Mouse (Mus musculus) E14TG2a.4 (cell line): ENCODE measurements around the gene Shmt2.

Source experiments
- CTCF ChIP-seq: conservative IDR thresholded peaks from 2 replicates; pipeline ENCODE4 v1.5.1; 2014; ENCODE audit warnings: low read length
- NANOG ChIP-seq: IDR thresholded peaks from 2 replicates; pipeline ENCODE4 v1.6.1; 2014; ENCODE audit warnings: borderline replicate concordance, low read length, mixed read lengths

DNA sequence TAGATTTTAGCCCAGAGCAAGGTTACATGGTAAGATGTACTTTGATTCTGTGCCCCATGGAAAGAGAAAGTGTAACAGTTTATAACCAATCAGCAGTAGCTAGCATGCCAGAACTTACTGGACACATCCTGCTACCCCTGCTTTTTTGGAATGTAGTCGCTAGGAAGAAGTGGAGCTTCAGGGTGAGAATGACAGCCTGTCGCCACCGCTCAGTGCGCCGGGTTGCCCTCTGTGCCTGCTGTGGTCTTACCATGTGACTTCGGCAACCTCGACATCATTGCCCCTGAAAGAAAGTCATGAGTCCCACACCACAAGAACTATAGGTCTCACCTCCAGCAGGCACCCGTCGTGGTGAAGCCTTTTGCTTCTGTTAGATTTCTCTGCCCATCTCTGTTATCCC lies 49.5 kb downstream of the Shmt2 start:
- TF ChIP-seq CTCF (no peak), NANOG (no peak)
